Comparison of ENCODE assay signal across 32 mouse cellular contexts in the genomic region with DNA sequence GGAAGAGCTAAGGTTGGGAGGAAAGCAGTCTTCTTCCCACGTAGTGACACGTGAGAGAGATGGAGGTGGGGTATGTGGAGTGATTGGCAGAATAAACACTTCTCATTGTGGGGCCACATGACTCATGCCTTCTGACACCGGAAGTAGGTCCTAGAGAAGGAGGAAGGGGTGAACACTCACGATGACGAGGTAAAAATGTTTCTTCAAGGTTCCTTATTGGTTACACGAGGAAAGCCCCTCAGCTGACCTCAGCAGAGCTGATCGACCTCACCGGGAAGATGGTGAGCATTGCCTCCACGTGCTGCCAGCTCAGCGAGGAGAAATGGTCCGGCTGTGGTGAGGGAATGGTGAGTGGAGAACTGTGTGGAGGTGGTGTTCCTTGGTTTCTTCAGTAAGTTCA. TPM values are rescaled to one million over a fixed set of nuclear protein-coding genes. Genes with fewer than 3 reads are reported as not detected.
DNase-seq lines count a peak whose midpoint lies in the region; ATAC-seq and TF ChIP-seq lines count a peak whose summit lies in the region.
"Had no signal": no experiment of that assay in that cellular context is flagged by ENCODE, and none has a peak within 500 bp of the region (broad histone marks: within the 10 kb centered on the region; RNA-seq: fewer than 3 reads in every experiment).

No protein-coding gene starts in this region.

- no peak for TF ChIP-seq CTCF in bone marrow macrophage, adult 2 months (IDR thresholded peaks at IDR 0.05; ENCODE audit: low read depth, low read length)

- no peak for TF ChIP-seq POLR2A in bone marrow macrophage, adult 2 months (IDR thresholded peaks at IDR 0.05; ENCODE audit: borderline replicate concordance, low read depth, low read length)

- H3K4me1 ChIP-seq in bone marrow macrophage, adult 2 months (ENCODE audit: control insufficient read depth, insufficient read depth, low read length) = peaks cover 11% of the 10 kb centered on the region
- H3K4me1 ChIP-seq in megakaryocyte, embryonic 14.5 days = peaks cover 14% of the 10 kb centered on the region
- H3K4me1 ChIP-seq in forebrain, embryonic 12.5 days = no peaks in the 10 kb centered on the region
- H3K4me1 ChIP-seq: embryonic facial prominence, embryonic 15.5 days; heart, embryonic 10.5 days; hindbrain, embryonic 15.5 days; limb, embryonic 12.5 days had no signal

- no peak for ATAC-seq in forebrain, embryonic 12.5 days (ENCODE audit: low FRiP score)
- ATAC-seq: forebrain, postnatal 0 days; liver, postnatal 0 days; lung, postnatal 0 days; midbrain, embryonic 13.5 days; Patski had no signal

- DNase-seq in 416B (ENCODE audit: low read depth) = peak; percentile 92
- DNase-seq in yolk sac, embryonic 10.5 days (ENCODE audit: low spot score) = peak; percentile 77
- no peak for DNase-seq in spleen, postnatal 36 days (ENCODE audit: low spot score in 2 of 2)
- DNase-seq in gastrocnemius, postnatal 36 days = no peak
- DNase-seq: adrenal gland, postnatal 36 days; cerebellum, adult 11-12 months; cerebellum, postnatal 10 days; forebrain, postnatal 0 days; heart, postnatal 4 days; kidney, adult 2 months; kidney, postnatal 10 days; liver, postnatal 0 days; thymus, adult 2 months had no signal

- peak overlapping the region; percentile 41 for H3K27ac ChIP-seq in bone marrow macrophage, adult 2 months (ENCODE audit: insufficient read depth, low read depth, low read length)
- no peak overlapping the region for H3K27ac ChIP-seq in forebrain, embryonic 12.5 days
- H3K27ac ChIP-seq: embryonic facial prominence, embryonic 15.5 days; heart, embryonic 10.5 days; hindbrain, embryonic 15.5 days; limb, embryonic 12.5 days; macrophage; midbrain, embryonic 13.5 days had no signal

- H3K27me3 ChIP-seq in megakaryocyte, embryonic 14.5 days (replicated peaks) = no peaks in the 10 kb centered on the region
- no peaks in the 10 kb centered on the region for H3K27me3 ChIP-seq in forebrain, embryonic 12.5 days
- H3K27me3 ChIP-seq: embryonic facial prominence, embryonic 15.5 days; hindbrain, embryonic 15.5 days; limb, embryonic 12.5 days; midbrain, embryonic 13.5 days had no signal

- H3K4me3 ChIP-seq in bone marrow macrophage, adult 2 months (ENCODE audit: insufficient read depth, low read length) = peak overlapping the region; percentile 53
- peak overlapping the region; percentile 76 for H3K4me3 ChIP-seq in megakaryocyte, embryonic 14.5 days (replicated peaks)
- no peak overlapping the region for H3K4me3 ChIP-seq in forebrain, embryonic 12.5 days (replicated peaks)
- H3K4me3 ChIP-seq: embryonic facial prominence, embryonic 15.5 days; heart, embryonic 10.5 days; hindbrain, embryonic 15.5 days; limb, embryonic 12.5 days; midbrain, embryonic 13.5 days had no signal

- intact Hi-C loops in gastrocnemius, postnatal 36 days (cut with DNase I) = no loop called here

- peaks cover 4% of the 10 kb centered on the region; the same call in 1 of the 2 replicates for H3K9me3 ChIP-seq in megakaryocyte, embryonic 14.5 days
- H3K9me3 ChIP-seq in forebrain, embryonic 12.5 days = no peaks in the 10 kb centered on the region
- H3K9me3 ChIP-seq: embryonic facial prominence, embryonic 15.5 days; heart, embryonic 10.5 days; hindbrain, embryonic 15.5 days; limb, embryonic 12.5 days; midbrain, embryonic 13.5 days had no signal

- H3K9ac ChIP-seq in forebrain, embryonic 12.5 days = no peak overlapping the region
- H3K9ac ChIP-seq: embryonic facial prominence, embryonic 15.5 days; forebrain, postnatal 0 days; hindbrain, embryonic 15.5 days; limb, embryonic 12.5 days; liver, postnatal 0 days; midbrain, embryonic 13.5 days had no signal

- 85% methylated on average over 11 of the region's 11 CpGs for WGBS in forebrain, embryonic 12.5 days

- no peaks in the 10 kb centered on the region for H3K36me3 ChIP-seq in megakaryocyte, embryonic 14.5 days (replicated peaks; ENCODE audit: low read length)
- no peaks in the 10 kb centered on the region for H3K36me3 ChIP-seq in forebrain, embryonic 12.5 days (replicated peaks)
- H3K36me3 ChIP-seq: embryonic facial prominence, embryonic 15.5 days; heart, embryonic 10.5 days; hindbrain, embryonic 15.5 days; limb, embryonic 12.5 days; midbrain, embryonic 13.5 days had no signal

- no peak overlapping the region for H3K4me2 ChIP-seq in forebrain, embryonic 12.5 days
- H3K4me2 ChIP-seq: embryonic facial prominence, embryonic 15.5 days; hindbrain, embryonic 15.5 days; limb, embryonic 12.5 days; liver, embryonic 11.5 days; midbrain, embryonic 13.5 days had no signal

RNA-seq across cellular contexts. Expression of gene Afm, which starts 14.0 kb away (rescaled TPM):
- polyA plus RNA-seq in bone marrow macrophage, adult 2 months (2012; ENCODE audit: insufficient read depth, insufficient read length, missing spikeins) = not detected in 2 replicates
- polyA plus RNA-seq in megakaryocyte, embryonic 14.5 days (2012; ENCODE audit: insufficient read depth, low replicate concordance) = not detected in 2 replicates
- total RNA-seq in gastrocnemius, postnatal 36 days (2021) = not detected
- not detected in 2 replicates for polyA plus RNA-seq in forebrain, embryonic 12.5 days (2016; fragmentation: Nextera tagmentation; extraction: Ambion mirVana)
- total RNA-seq: forebrain, postnatal 0 days; heart, postnatal 4 days; layer of hippocampus, postnatal 14 days; left cerebral cortex, postnatal 10 days; monocyte, adult 5-6 weeks had no signal
- polyA plus RNA-seq: embryonic facial prominence, embryonic 15.5 days; forebrain, postnatal 0 days; hindbrain, embryonic 15.5 days; limb, embryonic 12.5 days; lung, postnatal 0 days; macrophage; midbrain, embryonic 13.5 days; thymus, adult 2 months; urinary bladder, adult 2 months had no signal

RNA-seq across cellular contexts. Expression of gene Afp, which starts 14.2 kb away (rescaled TPM):
- 1.6 and 3.9 TPM in 2 replicates for polyA plus RNA-seq in bone marrow macrophage, adult 2 months (2012; ENCODE audit: insufficient read depth, insufficient read length, missing spikeins)
- 0.30 TPM in 1 of 2 replicates, not detected in the other for polyA plus RNA-seq in megakaryocyte, embryonic 14.5 days (2012; ENCODE audit: insufficient read depth, low replicate concordance)
- total RNA-seq in gastrocnemius, postnatal 36 days (2021) = not detected
- 0.24 TPM in 1 of 2 replicates, not detected in the other for polyA plus RNA-seq in forebrain, embryonic 12.5 days (2016; fragmentation: Nextera tagmentation; extraction: Ambion mirVana)
- total RNA-seq: adrenal gland, adult 18-20 months; adrenal gland, postnatal 36 days; forebrain, postnatal 0 days; gastrocnemius, adult 18-20 months; layer of hippocampus, postnatal 14 days; monocyte, adult 5-6 weeks had no signal
- polyA plus RNA-seq: Patski had no signal

RNA-seq across cellular contexts. Expression of gene Alb, which starts 44.0 kb away (rescaled TPM):
- polyA plus RNA-seq in bone marrow macrophage, adult 2 months (2012; ENCODE audit: insufficient read depth, insufficient read length, missing spikeins) = not detected in 2 replicates
- not detected in 2 replicates for polyA plus RNA-seq in megakaryocyte, embryonic 14.5 days (2012; ENCODE audit: insufficient read depth, low replicate concordance)
- total RNA-seq in gastrocnemius, postnatal 36 days (2021) = 1 to 10 TPM in 1 of 2 experiments, not detected in 1; 7.4 TPM
- not detected in 2 replicates for polyA plus RNA-seq in forebrain, embryonic 12.5 days (2016; fragmentation: Nextera tagmentation; extraction: Ambion mirVana)
- total RNA-seq: forebrain, postnatal 0 days; layer of hippocampus, postnatal 14 days; monocyte, adult 5-6 weeks had no signal
- polyA plus RNA-seq: forebrain, postnatal 0 days; macrophage; Patski had no signal

RNA-seq across cellular contexts. Expression of gene 5830473C10Rik, which starts 56.2 kb away (rescaled TPM):
- polyA plus RNA-seq in bone marrow macrophage, adult 2 months (2012; ENCODE audit: insufficient read depth, insufficient read length, missing spikeins) = not detected in 2 replicates
- polyA plus RNA-seq in megakaryocyte, embryonic 14.5 days (2012; ENCODE audit: insufficient read depth, low replicate concordance) = 0.73 and 2.2 TPM in 2 replicates
- not detected for total RNA-seq in gastrocnemius, postnatal 36 days (2021)
- polyA plus RNA-seq in forebrain, embryonic 12.5 days (2016; fragmentation: Nextera tagmentation; extraction: Ambion mirVana) = not detected in 2 replicates
- total RNA-seq: adrenal gland, adult 18-20 months; adrenal gland, postnatal 36 days; gastrocnemius, adult 18-20 months; heart, postnatal 4 days; monocyte, adult 5-6 weeks had no signal
- polyA plus RNA-seq: embryonic facial prominence, embryonic 15.5 days; heart, embryonic 16.5 days; hindbrain, embryonic 15.5 days; limb, embryonic 12.5 days; lung, postnatal 0 days; macrophage; midbrain, embryonic 13.5 days; thymus, adult 2 months; urinary bladder, adult 2 months had no signal

Comparison
In these comparisons a context has a peak if more than half of its experiments do, and no peak if none do; other contexts are left out.
1. DNase-seq: peak in 416B (single experiment) and yolk sac, embryonic 10.5 days (single experiment); none in spleen, postnatal 36 days (0 of 2) and gastrocnemius, postnatal 36 days (0 of 2).